Mouse (Mus musculus) hindbrain, embryonic 14.5 days (tissue): ENCODE measurements around the gene Wipf2. TPM values are rescaled to one million over a fixed set of nuclear protein-coding genes. Genes with fewer than 3 reads are reported as not detected.
"Not testable (repeated sequence)": the region's sequence is repeated elsewhere in the genome, so short reads cannot be mapped to it uniquely, and the experiment has no call there.

ENCODE experiments used
- ATAC-seq: fragments of 200-750 bp; cut with Nextera tagmentation; 2 replicates; pipeline ENCODE4 v1.8.0; 2017; ENCODE audit warnings: moderate number of reproducible peaks, mild to moderate bottlenecking, moderate TSS enrichment, moderate library complexity; ENCODE audit not compliant: low FRiP score
- DNase-seq: peaks from one replicate; pipeline ENCODE4 v3.0.0-alpha.2; 2015; ENCODE audit warnings: low spot score
- H3K27ac ChIP-seq: fragments of 300-500 bp; sonication (generic); 2 replicates; pipeline ENCODE4 v1.5.1; 2014; ENCODE audit warnings: mild to moderate bottlenecking, moderate library complexity
- H3K27me3 ChIP-seq: fragments of 300-500 bp; sonication (generic); 2 replicates; pipeline ENCODE4 v1.6.1; 2014; ENCODE audit warnings: mild to moderate bottlenecking, low read length, mixed read lengths; ENCODE audit not compliant: control insufficient read depth, insufficient read depth
- H3K36me3 ChIP-seq: fragments of 300-500 bp; sonication (generic); replicated peaks from 2 replicates; pipeline ENCODE4 v1.6.1; 2014; ENCODE audit not compliant: control insufficient read depth, insufficient read depth
- H3K4me1 ChIP-seq: fragments of 300-500 bp; sonication (generic); replicated peaks from 2 replicates; pipeline ENCODE4 v1.6.1; 2014; ENCODE audit warnings: antibody characterized with exemption, low read length, mixed read lengths; ENCODE audit not compliant: control insufficient read depth, insufficient read depth
- H3K4me2 ChIP-seq: fragments of 300-500 bp; sonication (generic); replicated peaks from 2 replicates; pipeline ENCODE4 v1.6.1; 2014; ENCODE audit warnings: mild to moderate bottlenecking, moderate library complexity
- H3K4me3 ChIP-seq: fragments of 300-500 bp; sonication (generic); replicated peaks from 2 replicates; pipeline ENCODE4 v1.5.1; 2014; ENCODE audit warnings: mild to moderate bottlenecking, low read length
- H3K9ac ChIP-seq: fragments of 300-500 bp; sonication (generic); 2 replicates; pipeline ENCODE4 v1.6.1; 2014
- H3K9me3 ChIP-seq: fragments of 300-500 bp; sonication (generic); 2 replicates; pipeline ENCODE4 v1.6.1; 2016; ENCODE audit warnings: low read length; ENCODE audit not compliant: control insufficient read depth
- WGBS: fragments of 180-500 bp; shearing (Covaris S2); extraction: QIAGEN DNeasy Blood & Tissue Kit; methylation state at CpG from one replicate; pipeline ENCODE4 v1.1.7; 2014; 5-methylcytosine and 5-hydroxymethylcytosine counted together
- polyA plus RNA-seq: library from polyadenylated mRNA; unstranded; fragments of >200 nt; fragmentation: Nextera tagmentation; extraction: Ambion mirVana; gene quantifications from 2 replicates; pipeline ENCODE4 v1.2.1, GENCODE M21; 2014

Wipf2 gene
- polyA plus RNA-seq, 1 experiment from 2014 or later = 4.7 TPM

DNA sequence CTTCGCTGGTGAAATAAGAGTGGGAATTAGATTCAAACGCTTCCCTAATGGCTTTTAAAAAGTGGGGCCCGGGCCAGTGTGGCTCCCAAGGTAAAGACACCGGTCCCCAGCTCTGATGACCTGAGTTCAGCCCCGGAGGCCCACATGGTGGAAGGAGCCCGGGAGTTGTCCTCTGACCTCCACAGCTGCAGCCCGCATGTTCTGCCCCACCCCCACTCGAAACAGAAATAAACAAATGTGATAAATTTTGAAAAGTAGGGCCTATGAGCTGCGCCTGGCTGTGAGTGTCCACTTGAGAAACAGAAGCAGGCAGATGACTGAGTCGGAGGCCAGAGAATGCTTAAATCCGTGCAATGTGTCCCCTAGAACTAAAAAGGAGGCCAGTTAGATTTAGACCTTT is 50.8 kb downstream of the Wipf2 start:
- ATAC-seq (no peak), DNase-seq (no peak)
- Histone ChIP-seq H3K27me3 (no peaks in the 10 kb centered on the region), H3K36me3 (no peaks in the 10 kb centered on the region), H3K4me2 (no peak overlapping the region), H3K9ac (no peak overlapping the region), H3K4me3 (no peak overlapping the region), H3K4me1 (no peaks in the 10 kb centered on the region), H3K9me3 (no peaks in the 10 kb centered on the region), H3K27ac (no peak overlapping the region)
- WGBS = 82% methylated on average over 11 of the region's 11 CpGs

DNA sequence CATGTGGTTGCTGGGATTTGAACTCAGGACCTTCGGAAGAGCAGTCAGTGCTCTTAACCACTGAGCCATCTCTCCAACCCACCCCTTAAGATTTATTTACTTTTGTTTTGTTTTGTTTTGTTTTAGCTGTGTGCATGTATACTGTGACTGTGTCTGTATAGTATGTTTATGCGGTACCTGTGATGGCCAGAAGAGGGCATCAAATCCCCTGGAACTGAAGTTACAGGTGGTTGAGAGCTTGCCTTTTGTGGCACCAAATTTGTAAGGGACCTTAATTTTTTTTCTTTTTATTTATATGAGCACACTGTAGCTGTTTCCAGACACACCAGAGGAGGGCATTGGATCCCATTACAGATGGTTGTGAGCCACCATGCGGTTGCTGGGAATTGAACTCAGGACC is 52.9 kb downstream of the Wipf2 start:
- not testable (repeated sequence) for DNase-seq, H3K36me3 ChIP-seq, H3K27me3 ChIP-seq, H3K9ac ChIP-seq, ATAC-seq, H3K27ac ChIP-seq, H3K9me3 ChIP-seq, H3K4me2 ChIP-seq, H3K4me3 ChIP-seq, H3K4me1 ChIP-seq
- WGBS = 97% methylated on average over 3 of the region's 3 CpGs

DNA sequence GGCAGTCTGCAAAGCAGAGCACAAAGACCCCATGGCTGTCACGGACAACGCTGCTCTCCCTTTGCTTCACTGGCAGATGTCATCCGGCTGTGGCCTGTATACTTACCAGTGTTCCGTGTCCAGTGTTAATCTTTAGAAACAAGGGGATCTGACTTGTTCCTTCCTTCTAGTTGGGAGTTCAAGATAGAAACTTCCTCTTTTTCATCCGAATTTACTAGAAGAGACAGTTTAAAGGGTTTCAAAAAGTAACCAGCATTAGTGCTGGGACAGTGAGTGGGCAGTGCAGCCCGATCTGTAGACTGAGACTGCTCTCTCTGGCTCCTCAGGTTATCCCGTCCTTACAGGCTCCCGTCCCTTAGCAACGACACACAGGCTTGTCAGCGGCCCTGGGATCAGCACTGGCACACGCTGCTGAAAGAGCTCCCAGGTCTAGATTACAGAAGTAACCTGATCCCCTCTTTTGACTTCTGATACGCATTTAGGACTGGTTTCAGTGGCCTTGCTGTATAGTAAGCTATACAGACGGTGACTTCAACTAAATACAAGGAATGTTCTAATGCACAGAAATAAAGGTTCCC is 54.1 kb downstream of the Wipf2 start:
- H3K4me2 ChIP-seq = no peak overlapping the region
- H3K27ac ChIP-seq = no peak overlapping the region
- no peaks in the 10 kb centered on the region for H3K27me3 ChIP-seq
- ATAC-seq (no peak), DNase-seq (no peak)
- H3K9ac ChIP-seq = no peak overlapping the region
- WGBS = 79% methylated on average over 13 of the region's 13 CpGs
- H3K9me3 ChIP-seq = no peaks in the 10 kb centered on the region
- no peak overlapping the region for H3K4me3 ChIP-seq
- no peaks in the 10 kb centered on the region for H3K4me1 ChIP-seq
- H3K36me3 ChIP-seq = no peaks in the 10 kb centered on the region

DNA sequence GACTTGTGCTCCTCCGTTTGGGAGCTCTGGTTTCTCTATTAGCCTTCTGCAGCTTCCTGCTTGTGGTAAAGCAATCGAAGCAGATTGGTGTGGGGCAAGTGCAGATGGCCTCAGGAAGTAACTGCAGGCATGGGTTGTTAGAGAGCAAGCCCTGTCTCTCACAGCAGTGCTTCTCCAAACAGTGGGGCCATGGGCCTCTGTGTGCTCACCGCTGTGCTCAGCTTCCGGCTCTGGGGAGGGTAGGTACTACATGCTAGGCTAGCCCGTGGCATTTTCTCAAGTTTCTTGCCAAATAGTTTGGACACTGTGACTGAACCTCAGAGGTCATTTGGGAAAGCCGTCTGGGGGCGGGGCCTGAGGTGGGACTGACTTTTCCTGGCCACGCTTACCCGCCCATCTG is 54.8 kb downstream of the Wipf2 start:
- H3K4me2 ChIP-seq = no peak overlapping the region
- peaks cover 4% of the 10 kb centered on the region; the same call in 1 of the 2 replicates for H3K4me1 ChIP-seq
- H3K27me3 ChIP-seq = no peaks in the 10 kb centered on the region
- DNase-seq (no peak), ATAC-seq (no peak)
- H3K36me3 ChIP-seq = no peaks in the 10 kb centered on the region
- no peak overlapping the region for H3K27ac ChIP-seq
- no peaks in the 10 kb centered on the region for H3K9me3 ChIP-seq
- 83% methylated on average over 9 of the region's 9 CpGs for WGBS
- no peak overlapping the region for H3K9ac ChIP-seq
- H3K4me3 ChIP-seq = no peak overlapping the region

DNA sequence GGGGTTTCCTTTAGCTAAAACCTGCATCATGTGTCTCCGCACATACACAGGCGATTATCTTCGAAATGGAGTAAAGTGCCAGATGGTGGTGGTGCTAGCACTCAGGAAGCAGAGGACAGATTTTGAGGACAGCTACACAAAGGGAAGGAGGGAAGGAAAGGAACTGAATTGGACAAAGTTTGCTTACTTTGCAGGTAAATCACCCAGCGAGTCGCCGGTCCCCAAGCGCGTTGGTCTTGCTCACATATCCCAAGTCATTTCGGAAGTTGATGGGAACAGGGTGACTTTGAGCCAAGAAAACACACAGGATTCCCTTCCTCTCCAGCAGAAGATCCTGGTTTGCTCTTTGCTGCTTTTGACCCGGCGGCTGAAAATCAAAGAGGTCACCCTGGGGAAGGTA is 55.6 kb downstream of the Wipf2 start:
- Histone ChIP-seq H3K4me2 (no peak overlapping the region), H3K9me3 (no peaks in the 10 kb centered on the region), H3K36me3 (no peaks in the 10 kb centered on the region), H3K4me1 (peaks cover 11% of the 10 kb centered on the region; the same call in 1 of the 2 replicates), H3K9ac (no peak overlapping the region), H3K27me3 (no peaks in the 10 kb centered on the region), H3K27ac (no peak overlapping the region), H3K4me3 (no peak overlapping the region)
- DNase-seq (no peak), ATAC-seq (no peak)
- 93% methylated on average over 11 of the region's 11 CpGs for WGBS

DNA sequence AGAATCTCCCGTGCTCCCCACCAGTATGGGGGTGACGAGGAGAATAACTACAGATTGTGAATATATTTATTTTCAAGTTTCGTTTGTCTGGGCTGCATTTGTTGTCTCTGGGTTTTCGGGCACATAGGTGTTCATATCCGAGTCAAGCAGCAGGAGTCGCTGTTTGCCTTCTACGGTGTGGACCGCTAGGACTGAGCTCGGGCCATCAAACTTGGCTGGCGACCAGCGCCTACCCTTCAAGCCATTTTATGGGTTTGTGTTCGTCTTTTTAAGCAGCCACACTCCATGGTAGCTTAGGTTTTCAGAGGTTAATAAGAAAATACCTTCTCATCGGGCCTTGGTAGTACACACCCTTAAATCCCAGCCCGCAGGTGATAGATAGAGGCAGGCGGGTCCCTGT is 58.4 kb downstream of the Wipf2 start:
- 58% methylated on average over 15 of the region's 15 CpGs for WGBS
- H3K4me1 ChIP-seq = peaks cover 37% of the 10 kb centered on the region
- H3K27me3 ChIP-seq, H3K27ac ChIP-seq, H3K4me2 ChIP-seq, H3K9me3 ChIP-seq, ATAC-seq, H3K4me3 ChIP-seq, H3K36me3 ChIP-seq, H3K9ac ChIP-seq: not testable (repeated sequence)
- peak; percentile 71 for DNase-seq

DNA sequence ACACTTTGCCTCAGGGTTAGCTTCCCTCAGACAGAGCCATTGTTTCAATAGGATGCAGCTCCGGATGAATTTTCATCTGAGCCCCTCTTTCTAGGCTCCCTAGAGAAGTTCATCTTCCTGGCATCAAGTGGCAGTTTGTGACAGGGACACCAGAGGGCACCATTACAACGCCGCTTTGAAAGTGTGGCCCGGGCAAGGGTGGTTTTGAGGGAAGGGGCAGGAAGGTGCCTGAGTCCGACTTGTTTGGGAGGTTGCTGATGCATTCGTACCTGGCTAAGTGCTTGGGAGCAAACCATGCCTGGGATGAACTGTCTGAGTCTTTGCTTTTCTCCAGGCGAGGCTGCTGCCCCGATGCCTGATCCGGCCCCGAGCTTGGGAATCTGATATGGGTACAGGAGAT is 58.9 kb downstream of the Wipf2 start:
- not testable (repeated sequence) for H3K36me3 ChIP-seq, H3K9ac ChIP-seq
- peaks cover 38% of the 10 kb centered on the region for H3K4me1 ChIP-seq

DNA sequence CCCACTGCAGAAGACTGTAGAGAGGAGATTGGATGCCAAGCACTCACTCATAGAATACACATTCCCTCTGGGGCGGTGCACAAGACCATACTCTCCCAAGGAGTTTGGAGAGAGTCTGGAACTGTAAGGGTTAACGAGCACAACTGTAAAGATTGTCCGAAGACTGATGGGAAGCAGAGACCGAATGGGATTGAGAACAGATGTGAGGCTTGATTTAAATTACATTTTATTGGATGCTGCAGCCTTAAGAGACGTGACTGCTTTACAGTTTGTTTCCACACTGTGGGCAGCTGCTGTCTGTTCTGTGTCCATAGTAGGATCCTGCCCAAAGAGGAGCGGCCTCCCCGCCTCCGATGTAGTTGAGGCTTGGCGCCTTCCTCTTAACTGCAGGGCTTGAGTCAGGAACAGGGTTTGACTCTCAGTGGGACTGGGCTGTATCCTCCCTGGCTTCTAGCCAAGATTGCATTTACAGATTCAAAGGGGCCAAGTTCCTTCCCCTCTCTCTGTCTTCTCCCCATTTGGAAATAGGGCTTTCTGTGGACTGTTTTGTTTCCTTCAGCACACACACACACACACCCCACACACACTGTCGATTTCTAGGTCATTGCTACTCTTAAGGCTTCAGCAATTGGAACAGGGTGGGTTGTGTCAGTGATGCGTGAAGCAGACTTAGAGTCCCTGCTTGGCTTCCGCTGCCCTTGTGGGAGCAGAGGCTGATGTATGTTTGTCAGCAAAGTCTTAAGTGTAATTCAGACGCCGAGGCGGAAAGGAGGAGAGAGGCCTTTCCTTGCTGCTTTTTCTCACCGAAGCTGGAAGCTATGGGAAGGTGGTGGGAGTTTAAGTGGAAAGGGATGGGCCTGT is 59.6 kb downstream of the Wipf2 start:
- not testable (repeated sequence) for H3K27ac ChIP-seq
- WGBS = 41% methylated on average over 16 of the region's 16 CpGs
- H3K4me1 ChIP-seq = peaks cover 43% of the 10 kb centered on the region

More for the DNA sequence above, 58.9 kb downstream of the Wipf2 start:
- H3K27me3 ChIP-seq, H3K27ac ChIP-seq, H3K4me3 ChIP-seq, H3K9me3 ChIP-seq, H3K4me2 ChIP-seq: not testable (repeated sequence)
- DNase-seq = peak; percentile 79
- WGBS = 44% methylated on average over 10 of the region's 10 CpGs
- 0 out of 2 replicates have a peak, but pooled peaks have one; percentile 18 for ATAC-seq

DNA sequence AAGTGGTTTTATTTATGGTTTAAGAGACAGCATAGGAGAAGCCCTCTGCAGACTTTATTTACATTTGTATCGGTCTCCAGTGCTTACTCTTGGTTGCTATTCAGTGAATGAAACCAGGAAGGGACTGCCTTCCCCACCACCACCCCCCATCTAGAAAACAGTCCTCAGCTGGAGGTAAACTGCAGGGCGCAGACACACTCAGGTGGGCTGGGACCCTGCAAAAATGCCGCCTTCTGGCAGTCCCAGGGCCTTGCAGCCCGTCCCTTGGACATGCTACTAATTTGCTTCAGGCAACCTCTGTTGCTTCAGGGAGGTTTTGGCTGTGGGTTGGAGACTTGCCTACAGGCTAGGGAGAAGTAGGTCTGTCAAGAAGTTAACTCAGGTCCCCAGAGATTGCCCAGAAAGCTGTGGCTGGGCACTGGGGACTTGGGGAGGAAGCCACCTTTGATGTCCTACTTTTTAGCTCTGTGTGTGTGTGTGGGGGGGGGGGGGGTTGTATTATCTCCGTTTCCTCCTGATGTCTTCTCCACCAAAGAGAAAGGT is 61.3 kb downstream of the Wipf2 start:
- Histone ChIP-seq H3K9me3 (no peaks in the 10 kb centered on the region), H3K27ac (peak overlapping the region; percentile 74; the same call in 1 of the 2 replicates), H3K4me1 (peaks cover 59% of the 10 kb centered on the region), H3K36me3 (no peaks in the 10 kb centered on the region), H3K4me2 (peak overlapping the region; percentile 17; the same call in 1 of the 2 replicates), H3K27me3 (no peaks in the 10 kb centered on the region), H3K9ac (no peak overlapping the region), H3K4me3 (no peak overlapping the region)
- DNase-seq = no peak
- 38% methylated on average over 5 of the region's 5 CpGs for WGBS
- no peak for ATAC-seq

More for the DNA sequence above, 59.6 kb downstream of the Wipf2 start:
- not testable (repeated sequence) for H3K9ac ChIP-seq, H3K36me3 ChIP-seq, H3K4me3 ChIP-seq, H3K27me3 ChIP-seq, DNase-seq, H3K4me2 ChIP-seq, ATAC-seq, H3K9me3 ChIP-seq
